Comparison of ENCODE assay signal across 18 mouse cellular contexts in genomic region chr10:116291153-116291755, GRCm38 (mm10). TPM values are rescaled to one million over a fixed set of nuclear protein-coding genes. Genes with fewer than 3 reads are reported as not detected.
A peak's percentile ranks its signal among the peaks of the same experiment; 100 is the strongest.
DNase-seq lines count a peak whose midpoint lies in the region; ATAC-seq lines count a peak whose summit lies in the region.
"Had no signal": no experiment of that assay in that cellular context is flagged by ENCODE, and none has a peak within 500 bp of the region (broad histone marks: within the 10 kb centered on the region; RNA-seq: fewer than 3 reads in every experiment).

No protein-coding gene starts in this region.

- peak; percentile 60 for DNase-seq in left cerebral cortex, adult 11 months (ENCODE audit: low spot score)
- no peak for DNase-seq in left cerebral cortex, postnatal 4 days
- DNase-seq in frontal cortex, postnatal 36 days (ENCODE audit: low spot score in 2 of 2), result peak; percentile 61 to 81
- peak; percentile 24 to 29 for DNase-seq in layer of hippocampus, postnatal 36 days
- peak; percentile 70 for DNase-seq in right cerebral cortex, postnatal 25 days
- DNase-seq in hindbrain, embryonic 11.5 days (ENCODE audit: low spot score), result no peak
- DNase-seq in limb, embryonic 10.5 days (ENCODE audit: low spot score), result no peak
- no peak for DNase-seq in urinary bladder, postnatal 36 days (ENCODE audit: low spot score in 2 of 2)
- DNase-seq: adrenal gland, adult 8-10 months; cerebellum, postnatal 25 days; gastrocnemius, postnatal 14 days; kidney, adult 11 months had no signal

- no peaks in the 10 kb centered on the region for H3K27me3 ChIP-seq in hindbrain, embryonic 11.5 days (ENCODE audit: control insufficient read depth, insufficient read depth, low read length)
- H3K27me3 ChIP-seq in limb, embryonic 10.5 days (ENCODE audit: low read depth, poor library complexity, severe bottlenecking), result no peaks in the 10 kb centered on the region
- H3K27me3 ChIP-seq: heart, embryonic 13.5 days; liver, embryonic 12.5 days had no signal

- H3K36me3 ChIP-seq in hindbrain, embryonic 11.5 days (ENCODE audit: control insufficient read depth, insufficient read depth, low read length), result no peaks in the 10 kb centered on the region
- H3K36me3 ChIP-seq in limb, embryonic 10.5 days, result no peaks in the 10 kb centered on the region
- H3K36me3 ChIP-seq: embryonic facial prominence, embryonic 10.5 days; G1E; heart, embryonic 13.5 days; hindbrain, embryonic 10.5 days; liver, embryonic 12.5 days; midbrain, embryonic 10.5 days had no signal

- intact Hi-C loops in left cerebral cortex, postnatal 4 days (cut with DNase I), result no loop called here

- ATAC-seq in hindbrain, embryonic 11.5 days (ENCODE audit: low FRiP score), result no peak
- ATAC-seq: liver, embryonic 12.5 days had no signal

- no peaks in the 10 kb centered on the region for H3K9me3 ChIP-seq in hindbrain, embryonic 11.5 days (ENCODE audit: control insufficient read depth, low read length)
- H3K9me3 ChIP-seq in limb, embryonic 10.5 days (replicated peaks), result no peaks in the 10 kb centered on the region
- H3K9me3 ChIP-seq: embryonic facial prominence, embryonic 10.5 days; heart, embryonic 13.5 days; hindbrain, embryonic 10.5 days; liver, embryonic 12.5 days; midbrain, embryonic 10.5 days had no signal

- 67% methylated on average over 8 of the region's 8 CpGs for WGBS in hindbrain, embryonic 11.5 days
- WGBS in limb, embryonic 10.5 days, result 62% methylated on average over 8 of the region's 8 CpGs

- no peak overlapping the region for H3K9ac ChIP-seq in hindbrain, embryonic 11.5 days (ENCODE audit: low read depth, low read length)
- H3K9ac ChIP-seq: heart, embryonic 13.5 days; liver, embryonic 12.5 days had no signal

- H3K4me2 ChIP-seq in hindbrain, embryonic 11.5 days (replicated peaks; ENCODE audit: low read depth, low read length), result no peak overlapping the region
- H3K4me2 ChIP-seq: heart, embryonic 13.5 days; liver, embryonic 12.5 days had no signal

- no peak overlapping the region for H3K27ac ChIP-seq in hindbrain, embryonic 11.5 days (ENCODE audit: low read depth, low read length)
- H3K27ac ChIP-seq in limb, embryonic 10.5 days, result no peak overlapping the region
- H3K27ac ChIP-seq: embryonic facial prominence, embryonic 10.5 days; heart, embryonic 13.5 days; hindbrain, embryonic 10.5 days; liver, embryonic 12.5 days; midbrain, embryonic 10.5 days had no signal

- no peaks in the 10 kb centered on the region for H3K4me1 ChIP-seq in hindbrain, embryonic 11.5 days (replicated peaks; ENCODE audit: control insufficient read depth, insufficient read depth, low read length)
- no peaks in the 10 kb centered on the region for H3K4me1 ChIP-seq in limb, embryonic 10.5 days
- H3K4me1 ChIP-seq: embryonic facial prominence, embryonic 10.5 days; hindbrain, embryonic 10.5 days; midbrain, embryonic 10.5 days had no signal

- H3K4me3 ChIP-seq in hindbrain, embryonic 11.5 days (ENCODE audit: low read depth, low read length), result no peak overlapping the region
- no peak overlapping the region for H3K4me3 ChIP-seq in limb, embryonic 10.5 days
- H3K4me3 ChIP-seq: embryonic facial prominence, embryonic 10.5 days; heart, embryonic 13.5 days; hindbrain, embryonic 10.5 days; liver, embryonic 12.5 days; midbrain, embryonic 10.5 days had no signal

RNA-seq across cellular contexts. Expression of gene Ptprb, which starts 15.9 kb away (rescaled TPM):
- total RNA-seq in left cerebral cortex, postnatal 4 days (2021), result 10 to 100 TPM; 12.5 to 13.7 TPM
- total RNA-seq in layer of hippocampus, postnatal 36 days (2021), result 10 to 100 TPM; 15.0 to 15.2 TPM
- 2.6 and 2.8 TPM in 2 replicates for polyA plus RNA-seq in hindbrain, embryonic 11.5 days (2014; fragmentation: Nextera tagmentation; extraction: Ambion mirVana)
- 2.0 and 2.2 TPM in 2 replicates for polyA plus RNA-seq in limb, embryonic 10.5 days (2016; fragmentation: Nextera tagmentation; extraction: Ambion mirVana)
- polyA plus RNA-seq: G1E had no signal

Comparison
In these comparisons a context has a peak if more than half of its experiments do, and no peak if none do; other contexts are left out.
1. DNase-seq: peak in left cerebral cortex, adult 11 months (single experiment), frontal cortex, postnatal 36 days (2 of 2), layer of hippocampus, postnatal 36 days (2 of 2) and right cerebral cortex, postnatal 25 days (single experiment); none in left cerebral cortex, postnatal 4 days (single experiment), hindbrain, embryonic 11.5 days (single experiment), limb, embryonic 10.5 days (single experiment) and urinary bladder, postnatal 36 days (0 of 2).